Mouse (Mus musculus) heart, embryonic 15.5 days (tissue): Measurements from ENCODE around the gene Pxmp4. TPM values are rescaled to one million over a fixed set of nuclear protein-coding genes. Genes with fewer than 3 reads are reported as not detected.
A peak's percentile ranks its signal among the peaks of the same experiment; 100 is the strongest.

Experiments used
- ATAC-seq: fragments of 200-750 bp; cut with Nextera tagmentation; replicated peaks from 2 replicates; pipeline ENCODE4 v1.8.0; 2017; ENCODE audit warnings: low read depth, moderate TSS enrichment; ENCODE audit not compliant: insufficient number of reproducible peaks, insufficient read depth, low FRiP score
- H3K27ac ChIP-seq: fragments of 300-500 bp; sonication (generic); 2 replicates; pipeline ENCODE4 v1.5.1; 2015; ENCODE audit warnings: mild to moderate bottlenecking, inconsistent platforms
- H3K27me3 ChIP-seq: fragments of 300-500 bp; sonication (generic); 2 replicates; pipeline ENCODE4 v1.6.1; 2015; ENCODE audit warnings: inconsistent platforms
- H3K36me3 ChIP-seq: fragments of 300-500 bp; sonication (generic); 2 replicates; pipeline ENCODE4 v1.6.1; 2015; ENCODE audit warnings: mild to moderate bottlenecking, inconsistent platforms
- H3K4me1 ChIP-seq: fragments of 300-500 bp; sonication (generic); replicated peaks from 2 replicates; pipeline ENCODE4 v1.6.1; 2015; ENCODE audit warnings: inconsistent platforms
- H3K4me2 ChIP-seq: fragments of 300-500 bp; sonication (generic); 2 replicates; pipeline ENCODE4 v1.6.1; 2015; ENCODE audit warnings: inconsistent platforms, mild to moderate bottlenecking, moderate library complexity
- H3K4me3 ChIP-seq: fragments of 300-500 bp; sonication (generic); 2 replicates; pipeline ENCODE4 v1.5.1; 2015; ENCODE audit warnings: mild to moderate bottlenecking, inconsistent platforms
- H3K9ac ChIP-seq: fragments of 300-500 bp; sonication (generic); 2 replicates; pipeline ENCODE4 v1.6.1; 2015; ENCODE audit warnings: mild to moderate bottlenecking, inconsistent platforms
- H3K9me3 ChIP-seq: fragments of 300-500 bp; sonication (generic); replicated peaks from 2 replicates; pipeline ENCODE4 v1.6.1; 2016; ENCODE audit warnings: inconsistent platforms
- WGBS: fragments of 180-500 bp; shearing (Covaris S2); methylation state at CpG from one replicate; pipeline ENCODE4 v1.1.7; 2015; ENCODE audit warnings: mixed read lengths; 5-methylcytosine and 5-hydroxymethylcytosine counted together
- polyA plus RNA-seq: library from polyadenylated mRNA; unstranded; fragments of >200 nt; fragmentation: Nextera tagmentation; extraction: Ambion mirVana; gene quantifications from 2 replicates; pipeline ENCODE4 v1.2.1, GENCODE M21; 2015

Gene Pxmp4
- polyA plus RNA-seq, 1 experiment from 2014 or later, result 24.6 TPM

DNA sequence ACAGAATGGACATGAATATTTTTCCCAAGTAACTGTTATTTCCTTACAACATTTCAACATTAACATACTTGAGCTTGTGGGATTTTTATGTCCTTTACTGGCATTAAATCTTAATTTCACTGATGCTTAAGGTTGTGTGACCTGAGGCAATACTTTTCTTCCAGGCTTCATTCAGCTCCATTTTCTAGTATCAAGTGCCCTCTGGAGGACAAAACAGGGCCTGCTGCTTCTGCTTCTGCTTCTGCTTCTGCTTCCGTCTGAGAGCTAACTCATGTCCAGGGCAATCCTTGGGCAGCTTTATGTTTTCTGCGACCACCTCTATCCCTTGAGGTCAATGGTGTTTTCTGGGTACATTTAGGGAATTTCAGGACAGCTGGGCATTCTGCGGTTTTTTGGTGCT lies 63.8 kb downstream of the Pxmp4 start:
- 79% methylated on average over 3 of the region's 3 CpGs for WGBS
- no peaks in the 10 kb centered on the region for H3K9me3 ChIP-seq
- no peaks in the 10 kb centered on the region for H3K27me3 ChIP-seq
- H3K4me3 ChIP-seq, result no peak overlapping the region
- peaks cover 16% of the 10 kb centered on the region for H3K4me1 ChIP-seq
- no peak overlapping the region for H3K27ac ChIP-seq
- H3K9ac ChIP-seq, result no peak overlapping the region
- no peak overlapping the region for H3K4me2 ChIP-seq
- no peak for ATAC-seq
- H3K36me3 ChIP-seq, result peaks cover 16% of the 10 kb centered on the region

DNA sequence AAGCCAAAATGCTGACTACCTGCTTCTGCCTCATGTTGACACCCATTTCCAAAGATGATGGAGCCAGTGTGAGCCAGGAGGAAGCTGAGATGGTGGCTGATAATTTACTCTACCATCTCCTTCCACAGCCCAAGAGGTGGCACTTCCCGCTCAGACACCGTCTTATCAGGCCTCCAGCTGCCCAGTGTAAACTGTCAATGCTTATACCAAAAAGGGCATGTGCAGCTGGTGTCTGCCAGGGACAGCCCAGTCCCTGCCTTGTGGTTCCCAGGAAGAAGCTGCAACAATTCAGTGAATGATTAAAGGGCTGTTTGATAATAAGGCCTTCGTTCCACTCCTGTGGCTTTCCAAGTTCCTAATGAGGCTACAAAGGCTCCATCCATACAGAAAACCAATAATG lies 64.8 kb downstream of the Pxmp4 start:
- no peaks in the 10 kb centered on the region for H3K27me3 ChIP-seq
- H3K9ac ChIP-seq, result 0 out of 2 replicates have a peak overlapping the region, but pooled peaks have one; percentile 22
- peaks cover 18% of the 10 kb centered on the region for H3K36me3 ChIP-seq
- peaks cover 18% of the 10 kb centered on the region for H3K4me1 ChIP-seq
- no peaks in the 10 kb centered on the region for H3K9me3 ChIP-seq
- 0 out of 2 replicates have a peak overlapping the region, but pooled peaks have one; percentile 7 for H3K27ac ChIP-seq
- H3K4me3 ChIP-seq, result no peak overlapping the region
- 31% methylated on average over 3 of the region's 3 CpGs for WGBS
- no peak for ATAC-seq
- H3K4me2 ChIP-seq, result no peak overlapping the region

DNA sequence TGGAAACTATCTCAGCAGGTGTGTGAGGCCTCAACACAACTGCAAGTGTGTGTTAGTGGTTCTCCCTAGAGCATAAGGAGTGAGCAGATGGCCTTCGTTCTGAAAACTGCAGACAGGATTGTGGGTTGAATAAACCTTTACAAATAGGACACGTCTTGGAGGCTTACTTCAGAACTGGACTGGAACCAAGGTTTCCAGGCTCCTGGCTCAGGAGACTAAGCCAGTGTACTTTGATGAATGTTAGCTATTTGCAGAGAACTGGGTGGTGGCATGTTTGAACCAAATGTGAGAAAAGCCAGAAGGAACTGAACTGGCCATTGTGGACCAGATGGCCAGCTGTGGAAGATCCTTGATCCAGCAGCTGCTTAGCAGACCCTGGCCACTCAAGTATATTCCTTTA lies 65.2 kb downstream of the Pxmp4 start:
- Histone ChIP-seq H3K27ac (0 out of 2 replicates have a peak overlapping the region, but pooled peaks have one; percentile 7), H3K4me2 (no peak overlapping the region), H3K9me3 (no peaks in the 10 kb centered on the region), H3K9ac (0 out of 2 replicates have a peak overlapping the region, but pooled peaks have one; percentile 22), H3K4me1 (peaks cover 14% of the 10 kb centered on the region), H3K4me3 (no peak overlapping the region), H3K36me3 (peaks cover 22% of the 10 kb centered on the region), H3K27me3 (no peaks in the 10 kb centered on the region)
- no peak for ATAC-seq
- WGBS, result 43% methylated on average over 2 of the region's 2 CpGs

Other genes starting within 250 kb of the Pxmp4 start
- gene Cdk5rap1, start 230.7 kb downstream of the Pxmp4 start, polyA plus RNA-seq, result 13.6 and 14.8 TPM in 2 replicates
- 53.2 and 54.3 TPM in 2 replicates for gene Snta1, start 195.6 kb downstream of the Pxmp4 start, polyA plus RNA-seq
- gene Cbfa2t2, start 167.2 kb downstream of the Pxmp4 start, polyA plus RNA-seq, result 25.9 and 31.0 TPM in 2 replicates
- 0.43 and 0.99 TPM in 2 replicates for gene 1700003F12Rik, start 56.6 kb downstream of the Pxmp4 start, polyA plus RNA-seq
- 0.22 and 0.26 TPM in 2 replicates for gene Actl10, start 51.9 kb downstream of the Pxmp4 start, polyA plus RNA-seq
- gene Necab3, start 44.8 kb downstream of the Pxmp4 start, polyA plus RNA-seq, result 2.0 and 2.4 TPM in 2 replicates
- gene E2f1, start 33.8 kb downstream of the Pxmp4 start, polyA plus RNA-seq, result 17.0 and 23.1 TPM in 2 replicates
- gene Zfp341, start 9.6 kb upstream of the Pxmp4 start, polyA plus RNA-seq, result 0.53 and 0.77 TPM in 2 replicates
- gene 4930519P11Rik, start 9.7 kb upstream of the Pxmp4 start, polyA plus RNA-seq, result not detected in 2 replicates
- gene Chmp4b, start 48.0 kb upstream of the Pxmp4 start, polyA plus RNA-seq, result 24.1 and 25.1 TPM in 2 replicates
- not detected in 2 replicates for gene Gm14214, start 166.3 kb upstream of the Pxmp4 start, polyA plus RNA-seq
- 28.9 and 32.9 TPM in 2 replicates for gene Raly, start 187.4 kb upstream of the Pxmp4 start, polyA plus RNA-seq
- 0.30 and 0.71 TPM in 2 replicates for gene a, start 187.7 kb upstream of the Pxmp4 start, polyA plus RNA-seq